Mouse (Mus musculus): ENCODE data around the gene Cog1.
"Not testable (repeated sequence)": the region's sequence is repeated elsewhere in the genome, so short reads cannot be mapped to it uniquely, and the experiment has no call there.

Cog1 gene

GRCm38 (mm10) chr11:113631862-113632261 is 17.1 kb upstream of the Cog1 start:
- DNase-seq (ENCODE audit: low spot score in 2 of 2): no peak

GRCm38 (mm10) chr11:113632303-113632702 is 16.7 kb upstream of the Cog1 start:
- DNase-seq (ENCODE audit: low spot score in 2 of 2): no peak

- no peak for DNase-seq (ENCODE audit: low spot score in 2 of 2)
Observed at GRCm38 (mm10) chr11:113633398-113633797, 15.6 kb upstream of the Cog1 start.

GRCm38 (mm10) chr11:113634699-113635121 is 14.3 kb upstream of the Cog1 start:
- DNase-seq (ENCODE audit: low spot score in 2 of 2): no peak

GRCm38 (mm10) chr11:113638680-113639079 is 10.3 kb upstream of the Cog1 start:
- no peak for DNase-seq (ENCODE audit: low spot score in 2 of 2)

- no peak for DNase-seq (ENCODE audit: low spot score in 2 of 2)
Observed at GRCm38 (mm10) chr11:113645181-113645580, 3.8 kb upstream of the Cog1 start.

GRCm38 (mm10) chr11:113648152-113648551 is 817 bp upstream of the Cog1 start:
- DNase-seq (ENCODE audit: low spot score in 2 of 2): peak; percentile 74 to 84

GRCm38 (mm10) chr11:113649353-113650210 is 613 bp downstream of the Cog1 start, which contains the start of gene Slc39a11:
Slc39a11 (minus strand) TSS chr11:113650079.
- DNase-seq (ENCODE audit: low spot score in 2 of 2): peak; percentile 44 to 55

GRCm38 (mm10) chr11:113651206-113651906 is 2.4 kb downstream of the Cog1 start:
- DNase-seq (ENCODE audit: low spot score in 2 of 2): peak in 1 of 2 experiments; percentile 15

GRCm38 (mm10) chr11:113651907-113652273 is 2.9 kb downstream of the Cog1 start:
- DNase-seq (ENCODE audit: low spot score in 2 of 2): no peak

- no peak for DNase-seq (ENCODE audit: low spot score in 2 of 2)
Observed at GRCm38 (mm10) chr11:113652516-113652915, 3.5 kb downstream of the Cog1 start.

GRCm38 (mm10) chr11:113654105-113654504 is 5.1 kb downstream of the Cog1 start:
- no peak for DNase-seq (ENCODE audit: low spot score in 2 of 2)

- DNase-seq (ENCODE audit: low spot score in 2 of 2): no peak
Observed at GRCm38 (mm10) chr11:113654561-113655270, 5.7 kb downstream of the Cog1 start.

- no peak for DNase-seq (ENCODE audit: low spot score in 2 of 2)
Observed at GRCm38 (mm10) chr11:113656511-113656932, 7.6 kb downstream of the Cog1 start.

- no peak for DNase-seq (ENCODE audit: low spot score in 2 of 2)
Observed at GRCm38 (mm10) chr11:113657221-113657620, 8.3 kb downstream of the Cog1 start.

- DNase-seq (ENCODE audit: low spot score in 2 of 2): no peak
Observed at GRCm38 (mm10) chr11:113658319-113658718, 9.3 kb downstream of the Cog1 start.

- DNase-seq (ENCODE audit: low spot score in 2 of 2): no peak
Observed at GRCm38 (mm10) chr11:113658763-113659162, 9.8 kb downstream of the Cog1 start.

GRCm38 (mm10) chr11:113660213-113660612 is 11.2 kb downstream of the Cog1 start:
- not testable (repeated sequence) for DNase-seq (ENCODE audit: low spot score in 2 of 2)

GRCm38 (mm10) chr11:113660940-113661339 is 12.0 kb downstream of the Cog1 start:
- no peak for DNase-seq (ENCODE audit: low spot score in 2 of 2)

- DNase-seq (ENCODE audit: low spot score in 2 of 2): no peak
Observed at GRCm38 (mm10) chr11:113661835-113662351, 12.9 kb downstream of the Cog1 start.

GRCm38 (mm10) chr11:113664279-113664678 is 15.3 kb downstream of the Cog1 start:
- DNase-seq (ENCODE audit: low spot score in 2 of 2): no peak

- DNase-seq (ENCODE audit: low spot score in 2 of 2): no peak
Observed at GRCm38 (mm10) chr11:113666205-113666604, 17.2 kb downstream of the Cog1 start.

Measured in spleen, postnatal 14 days (tissue).